Mouse (Mus musculus): ENCODE measurements around the gene Calca. TPM values are rescaled to one million over a fixed set of nuclear protein-coding genes. Genes with fewer than 3 reads are reported as not detected.

Calca gene
- polyA plus RNA-seq, 1 experiment from 2014 or later, result not detected

Other genes with a start within 250 kb of the Calca start
- 1.9 TPM in 2 replicates for gene Pde3b, start 221.1 kb downstream of the Calca start, polyA plus RNA-seq (2015; fragmentation: Nextera tagmentation; extraction: Ambion mirVana)
- 0.99 and 1.2 TPM in 2 replicates for gene Cyp2r1, start 73.4 kb downstream of the Calca start, polyA plus RNA-seq (2015; fragmentation: Nextera tagmentation; extraction: Ambion mirVana)
- gene Calcb, start 82.3 kb upstream of the Calca start, polyA plus RNA-seq (2015; fragmentation: Nextera tagmentation; extraction: Ambion mirVana), result not detected in 2 replicates
- 9.8 and 10.8 TPM in 2 replicates for gene Insc, start 107.3 kb upstream of the Calca start, polyA plus RNA-seq (2015; fragmentation: Nextera tagmentation; extraction: Ambion mirVana)